Mouse (Mus musculus): Measurements from ENCODE around the gene Serinc3. TPM values are rescaled to one million over a fixed set of nuclear protein-coding genes. Genes with fewer than 3 reads are reported as not detected.

Gene Serinc3
- polyA plus RNA-seq, 1 experiment: 88.9 TPM

- TF ChIP-seq POLR2AphosphoS2 (IDR thresholded peaks at IDR 0.05; ENCODE audit: insufficient read length, low read depth) (no peak), CEBPB (IDR thresholded peaks at IDR 0.05; ENCODE audit: insufficient read depth, poor library complexity, severe bottlenecking) (no peak), MYOG (IDR thresholded peaks at IDR 0.05; ENCODE audit: control insufficient read depth in 1 of 3, insufficient read depth in 1 of 3, insufficient read length in 2 of 3, low read depth in 2 of 3) (no peak)
- Histone ChIP-seq H3K79me2 (ENCODE audit: control insufficient read depth, insufficient read depth) (peaks cover 69% of the 10 kb centered on the region), H3K4me3 (no peak overlapping the region), H3ac (ENCODE audit: control insufficient read depth, insufficient read length) (no peak overlapping the region), H3K4me2 (ENCODE audit: low read depth) (no peak overlapping the region), H3K27me3 (ENCODE audit: control insufficient read depth, insufficient read depth, insufficient read length) (no peaks in the 10 kb centered on the region), H3K36me3 (ENCODE audit: control insufficient read depth, insufficient read depth) (peaks cover 31% of the 10 kb centered on the region)
Observed at GRCm38 (mm10) chr2:163637655-163638266, 7.2 kb downstream of the Serinc3 start.

DNA sequence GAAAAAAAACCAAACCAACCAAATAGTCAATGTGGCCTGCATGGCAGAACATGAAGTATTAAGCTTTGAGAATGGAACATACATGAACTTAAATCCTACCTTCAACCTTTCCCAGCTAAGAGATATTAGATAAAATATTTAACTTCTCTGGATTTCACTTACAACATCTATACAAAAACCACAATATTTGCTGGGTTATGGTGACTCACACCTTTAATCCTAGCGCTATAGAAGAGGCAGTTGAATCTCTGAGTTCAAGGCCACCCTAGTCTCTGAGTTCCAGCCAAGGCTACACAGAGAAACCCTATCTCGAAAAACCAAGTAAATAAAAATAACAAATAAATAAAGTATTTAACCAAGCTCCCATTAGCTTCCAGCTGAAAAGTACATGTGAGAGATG, 8.9 kb downstream of the Serinc3 start:
- Histone ChIP-seq H3K79me2 (ENCODE audit: control insufficient read depth, insufficient read depth) (peaks cover 52% of the 10 kb centered on the region), H3K4me3 (no peak overlapping the region), H3K27me3 (ENCODE audit: control insufficient read depth, insufficient read depth, insufficient read length) (no peaks in the 10 kb centered on the region), H3K4me2 (ENCODE audit: low read depth) (no peak overlapping the region), H3ac (ENCODE audit: control insufficient read depth, insufficient read length) (no peak overlapping the region), H3K36me3 (ENCODE audit: control insufficient read depth, insufficient read depth) (peaks cover 48% of the 10 kb centered on the region)
- TF ChIP-seq REST (IDR thresholded peaks at IDR 0.05; ENCODE audit: insufficient read depth, insufficient read length): no peak
- no peak for TF ChIP-seq E2F4 (IDR thresholded peaks at IDR 0.05; ENCODE audit: insufficient read depth)
- TF ChIP-seq POLR2A (IDR thresholded peaks at IDR 0.05; ENCODE audit: insufficient read length, low read depth): no peak
- TF ChIP-seq POLR2AphosphoS2 (IDR thresholded peaks at IDR 0.05; ENCODE audit: insufficient read length, low read depth): no peak
- no peak for TF ChIP-seq MYOD1 (IDR thresholded peaks at IDR 0.05; ENCODE audit: control insufficient read depth in 1 of 3, insufficient read length in 2 of 3, low read depth in 2 of 3)
- no peak for TF ChIP-seq MYOG (IDR thresholded peaks at IDR 0.05; ENCODE audit: control insufficient read depth in 1 of 3, insufficient read depth in 1 of 3, insufficient read length in 2 of 3, low read depth in 2 of 3)
- no peak for TF ChIP-seq SRF (IDR thresholded peaks at IDR 0.05; ENCODE audit: control insufficient read depth, insufficient read length, low read depth)
- no peak for TF ChIP-seq USF1 (IDR thresholded peaks at IDR 0.05; ENCODE audit: low read depth)
- no peak for TF ChIP-seq CEBPB (IDR thresholded peaks at IDR 0.05; ENCODE audit: insufficient read depth, poor library complexity, severe bottlenecking)
- TF ChIP-seq MAX (IDR thresholded peaks at IDR 0.05; ENCODE audit: low read depth): no peak
- no peak for TF ChIP-seq TCF12 (IDR thresholded peaks at IDR 0.05; ENCODE audit: insufficient read depth, poor library complexity, severe bottlenecking)
- TF ChIP-seq TCF3 (IDR thresholded peaks at IDR 0.05; ENCODE audit: insufficient read length, low read depth): no peak

DNA sequence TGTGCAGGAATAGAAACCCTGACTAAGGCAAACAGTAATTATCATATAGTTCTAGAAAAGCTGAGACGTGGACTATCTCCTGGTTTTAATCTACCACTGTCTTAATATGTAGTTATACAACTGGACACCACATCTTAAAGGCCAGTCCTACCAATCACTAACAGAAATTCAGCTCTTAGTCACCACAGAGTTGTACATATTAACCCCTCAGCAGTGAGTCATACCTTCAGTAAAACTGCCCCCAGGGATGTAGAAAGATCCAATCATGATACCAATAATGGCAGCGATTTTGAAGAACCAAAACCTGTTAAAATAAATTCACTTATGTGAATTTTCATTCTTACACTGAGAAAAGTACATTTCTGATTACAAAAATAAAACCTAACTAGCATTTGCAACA, 10.7 kb downstream of the Serinc3 start:
- H3ac ChIP-seq (ENCODE audit: control insufficient read depth, insufficient read length): no peak overlapping the region
- peaks cover 65% of the 10 kb centered on the region for H3K36me3 ChIP-seq (ENCODE audit: control insufficient read depth, insufficient read depth)
- TF ChIP-seq TCF3 (IDR thresholded peaks at IDR 0.05; ENCODE audit: insufficient read length, low read depth) (no peak), MYOG (IDR thresholded peaks at IDR 0.05; ENCODE audit: control insufficient read depth in 1 of 3, insufficient read depth in 1 of 3, insufficient read length in 2 of 3, low read depth in 2 of 3) (no peak), SRF (IDR thresholded peaks at IDR 0.05; ENCODE audit: control insufficient read depth, insufficient read length, low read depth) (no peak), CEBPB (IDR thresholded peaks at IDR 0.05; ENCODE audit: insufficient read depth, poor library complexity, severe bottlenecking) (no peak), MAX (IDR thresholded peaks at IDR 0.05; ENCODE audit: low read depth) (no peak), POLR2A (IDR thresholded peaks at IDR 0.05; ENCODE audit: insufficient read length, low read depth) (no peak), E2F4 (IDR thresholded peaks at IDR 0.05; ENCODE audit: insufficient read depth) (no peak), USF1 (IDR thresholded peaks at IDR 0.05; ENCODE audit: low read depth) (no peak), POLR2AphosphoS2 (IDR thresholded peaks at IDR 0.05; ENCODE audit: insufficient read length, low read depth) (no peak), REST (IDR thresholded peaks at IDR 0.05; ENCODE audit: insufficient read depth, insufficient read length) (no peak), TCF12 (IDR thresholded peaks at IDR 0.05; ENCODE audit: insufficient read depth, poor library complexity, severe bottlenecking) (no peak), MYOD1 (IDR thresholded peaks at IDR 0.05; ENCODE audit: control insufficient read depth in 1 of 3, insufficient read length in 2 of 3, low read depth in 2 of 3) (no peak)
- H3K4me2 ChIP-seq (ENCODE audit: low read depth): no peak overlapping the region
- H3K4me3 ChIP-seq: no peak overlapping the region
- peaks cover 34% of the 10 kb centered on the region for H3K79me2 ChIP-seq (ENCODE audit: control insufficient read depth, insufficient read depth)
- no peaks in the 10 kb centered on the region for H3K27me3 ChIP-seq (ENCODE audit: control insufficient read depth, insufficient read depth, insufficient read length)

- Histone ChIP-seq H3K79me2 (ENCODE audit: control insufficient read depth, insufficient read depth) (peaks cover 9% of the 10 kb centered on the region), H3K4me3 (no peak overlapping the region), H3K36me3 (ENCODE audit: control insufficient read depth, insufficient read depth) (peaks cover 87% of the 10 kb centered on the region), H3ac (ENCODE audit: control insufficient read depth, insufficient read length) (no peak overlapping the region), H3K4me2 (ENCODE audit: low read depth) (no peak overlapping the region), H3K27me3 (ENCODE audit: control insufficient read depth, insufficient read depth, insufficient read length) (no peaks in the 10 kb centered on the region)
- TF ChIP-seq MYOD1 (IDR thresholded peaks at IDR 0.05; ENCODE audit: control insufficient read depth in 1 of 3, insufficient read length in 2 of 3, low read depth in 2 of 3): no peak
- TF ChIP-seq E2F4 (IDR thresholded peaks at IDR 0.05; ENCODE audit: insufficient read depth): no peak
- TF ChIP-seq TCF3 (IDR thresholded peaks at IDR 0.05; ENCODE audit: insufficient read length, low read depth): no peak
- TF ChIP-seq MYOG (IDR thresholded peaks at IDR 0.05; ENCODE audit: control insufficient read depth in 1 of 3, insufficient read depth in 1 of 3, insufficient read length in 2 of 3, low read depth in 2 of 3): no peak
- TF ChIP-seq REST (IDR thresholded peaks at IDR 0.05; ENCODE audit: insufficient read depth, insufficient read length): no peak
- no peak for TF ChIP-seq MAX (IDR thresholded peaks at IDR 0.05; ENCODE audit: low read depth)
- no peak for TF ChIP-seq POLR2A (IDR thresholded peaks at IDR 0.05; ENCODE audit: insufficient read length, low read depth)
- TF ChIP-seq TCF12 (IDR thresholded peaks at IDR 0.05; ENCODE audit: insufficient read depth, poor library complexity, severe bottlenecking): no peak
- TF ChIP-seq SRF (IDR thresholded peaks at IDR 0.05; ENCODE audit: control insufficient read depth, insufficient read length, low read depth): no peak
- TF ChIP-seq USF1 (IDR thresholded peaks at IDR 0.05; ENCODE audit: low read depth): no peak
- TF ChIP-seq POLR2AphosphoS2 (IDR thresholded peaks at IDR 0.05; ENCODE audit: insufficient read length, low read depth): no peak
- no peak for TF ChIP-seq CEBPB (IDR thresholded peaks at IDR 0.05; ENCODE audit: insufficient read depth, poor library complexity, severe bottlenecking)
Observed at GRCm38 (mm10) chr2:163631715-163632114, 13.2 kb downstream of the Serinc3 start.

Data from myocyte (in vitro differentiated cells).